Mouse (Mus musculus) spleen, adult 2 months (tissue): ENCODE data around the gene Srbd1.

Experiments
- CTCF ChIP-seq: fragments of 200-500 bp; IDR thresholded peaks from 2 replicates; pipeline ENCODE4 v1.5.1; 2011; ENCODE audit warnings: mild to moderate bottlenecking, inconsistent platforms; ENCODE audit not compliant: insufficient read depth, insufficient read length, insufficient replicate concordance; ENCODE audit errors: extremely low read depth
- POLR2A ChIP-seq: fragments of 200-500 bp; IDR thresholded peaks from 2 replicates; pipeline ENCODE4 v1.6.1; 2011; ENCODE audit warnings: low read depth, low read length, inconsistent platforms

DNA sequence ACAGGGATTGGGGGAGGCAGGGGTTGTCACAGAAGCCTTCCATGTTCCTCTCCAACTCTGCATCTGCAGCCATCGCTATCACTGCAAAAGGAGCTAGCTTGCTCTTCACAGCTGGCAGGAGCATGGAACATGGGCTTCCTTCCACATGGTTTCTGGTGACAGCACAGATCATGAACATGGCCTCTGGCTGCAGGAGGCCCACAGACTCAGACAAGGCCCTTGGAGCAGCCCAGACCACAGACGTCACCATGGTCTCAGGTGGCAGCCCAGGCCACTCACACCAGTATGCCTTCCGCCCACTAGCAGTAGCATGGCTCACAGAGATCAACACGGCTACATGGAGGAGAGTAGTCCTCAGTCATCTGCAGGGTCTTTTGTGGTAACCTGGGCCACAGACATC lies 207.8 kb downstream of the Srbd1 start:
- TF ChIP-seq CTCF (no peak), POLR2A (no peak)
